28 mouse cellular contexts compared by ENCODE assay signal in the genomic region with DNA sequence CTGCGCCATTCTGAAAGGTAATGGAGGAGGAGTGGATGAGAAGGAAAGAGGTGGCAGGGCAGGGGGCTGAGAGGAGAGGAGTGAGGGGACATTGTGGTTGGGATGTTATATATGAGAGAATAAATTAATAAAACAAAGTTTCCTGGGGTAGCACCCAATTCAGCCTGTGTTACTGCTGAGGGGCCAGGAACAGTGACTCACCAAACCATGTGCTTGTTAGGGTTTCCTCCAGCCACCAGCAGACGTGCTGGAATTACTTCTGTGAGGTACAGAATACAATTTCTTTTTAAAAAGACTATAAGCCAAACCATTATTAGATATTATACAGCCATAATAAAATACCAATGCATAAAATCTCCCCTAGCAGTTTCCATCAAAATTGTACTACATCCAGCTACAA. TPM values are rescaled to one million over a fixed set of nuclear protein-coding genes. Genes with fewer than 3 reads are reported as not detected.
DNase-seq lines count a peak whose midpoint lies in the region; TF ChIP-seq lines count a peak whose summit lies in the region.
"Had no signal": no experiment of that assay in that cellular context is flagged by ENCODE, and none has a peak within 500 bp of the region (broad histone marks: within the 10 kb centered on the region; RNA-seq: fewer than 3 reads in every experiment).

No protein-coding gene starts in this region.

- no peak for TF ChIP-seq RAD21 in MEL (IDR thresholded peaks at IDR 0.05; ENCODE audit: low read depth, low read length)

- 99% methylated on average over 2 of the region's 2 CpGs for WGBS in cerebellum, adult 2 months

- H3K79me2 ChIP-seq in MEL (ENCODE audit: control insufficient read depth, insufficient read depth, low read length, poor library complexity), result no peaks in the 10 kb centered on the region
- H3K79me2 ChIP-seq in myocyte (ENCODE audit: control insufficient read depth, insufficient read depth), result no peaks in the 10 kb centered on the region

- H3K27me3 ChIP-seq in MEL (ENCODE audit: control insufficient read depth in 1 of 2, insufficient read depth in 2 of 2, low read length in 2 of 2), result no peaks in the 10 kb centered on the region
- H3K27me3 ChIP-seq in myocyte (ENCODE audit: control insufficient read depth, insufficient read depth, insufficient read length), result no peaks in the 10 kb centered on the region
- no peaks in the 10 kb centered on the region for H3K27me3 ChIP-seq in cerebellum, adult 2 months (ENCODE audit: control insufficient read depth, insufficient read depth, low read length)
- H3K27me3 ChIP-seq: heart, embryonic 13.5 days; hindbrain, embryonic 12.5 days had no signal

- peaks cover 0 to 22% of the 10 kb centered on the region in 2 experiments; a peak in 2 of 4 replicates for H3K36me3 ChIP-seq in MEL (ENCODE audit: control insufficient read depth in 1 of 2, insufficient read depth in 2 of 2, low read length in 2 of 2)
- no peaks in the 10 kb centered on the region for H3K36me3 ChIP-seq in myocyte (ENCODE audit: control insufficient read depth, insufficient read depth)
- H3K36me3 ChIP-seq: heart, embryonic 10.5 days; heart, embryonic 13.5 days; hindbrain, embryonic 12.5 days; hindbrain, embryonic 15.5 days had no signal

- no peaks in the 10 kb centered on the region for H3K9me3 ChIP-seq in MEL (replicated peaks; ENCODE audit: insufficient read depth, low read length)
- H3K9me3 ChIP-seq: heart, embryonic 10.5 days; heart, embryonic 13.5 days; hindbrain, embryonic 12.5 days; hindbrain, embryonic 15.5 days had no signal

- peaks cover 6 to 28% of the 10 kb centered on the region in 2 experiments for H3K4me1 ChIP-seq in MEL (ENCODE audit: control insufficient read depth in 1 of 2, insufficient read depth in 2 of 2, low read length in 2 of 2)
- H3K4me1 ChIP-seq in cerebellum, adult 2 months (ENCODE audit: control insufficient read depth, insufficient read depth, low read length), result no peaks in the 10 kb centered on the region
- H3K4me1 ChIP-seq: hindbrain, embryonic 15.5 days had no signal

- no peak overlapping the region for H3ac ChIP-seq in myocyte (ENCODE audit: control insufficient read depth, insufficient read length)

- no peak for TF ChIP-seq CTCF in MEL (IDR thresholded peaks at IDR 0.05 in 2 of 3, conservative IDR thresholded peaks at IDR 0.05 in 1 of 3; ENCODE audit: control insufficient read depth in 1 of 3, insufficient read depth in 1 of 3, low read depth in 2 of 3, low read length in 3 of 3, poor library complexity in 1 of 3, severe bottlenecking in 1 of 3)
- no peak for TF ChIP-seq CTCF in cerebellum, adult 2 months (IDR thresholded peaks at IDR 0.05; ENCODE audit: borderline replicate concordance, insufficient read depth, low read depth, low read length)

- H3K4me3 ChIP-seq in MEL (ENCODE audit: control insufficient read depth in 1 of 2, insufficient read depth in 1 of 2, low read depth in 2 of 2, low read length in 2 of 2), result no peak overlapping the region
- no peak overlapping the region for H3K4me3 ChIP-seq in myocyte
- H3K4me3 ChIP-seq in cerebellum, adult 2 months (replicated peaks; ENCODE audit: insufficient read depth, low read depth, low read length), result no peak overlapping the region
- H3K4me3 ChIP-seq: heart, embryonic 10.5 days; heart, embryonic 13.5 days; hindbrain, embryonic 12.5 days; hindbrain, embryonic 15.5 days had no signal

- DNase-seq in heart, adult 11 months, result peak; percentile 66
- DNase-seq in heart, postnatal 10 days, result no peak
- peak; percentile 71 for DNase-seq in 416B (ENCODE audit: low read depth)
- DNase-seq in MEL (ENCODE audit: low read depth, low spot score), result peak; percentile 34
- no peak for DNase-seq in adrenal gland, postnatal 36 days
- DNase-seq in cerebellum, adult 2 months, result no peak
- no peak for DNase-seq in spleen, postnatal 4 days (ENCODE audit: low spot score in 2 of 2)
- DNase-seq: adrenal gland, adult 2 months; adrenal gland, postnatal 14 days; cerebellum, adult 11-12 months; cerebellum, adult 9-10 months; cerebellum, postnatal 14 days; forebrain, postnatal 0 days; gastrocnemius, postnatal 25 days; heart, adult 2 months; kidney, adult 2 months had no signal

- H3K27ac ChIP-seq in MEL (ENCODE audit: control insufficient read depth, low read depth, low read length), result 0 out of 2 replicates have a peak overlapping the region, but pooled peaks have one; percentile 12
- H3K27ac ChIP-seq in cerebellum, adult 2 months (ENCODE audit: insufficient read depth, low read length), result no peak overlapping the region
- H3K27ac ChIP-seq: heart, embryonic 13.5 days; hindbrain, embryonic 12.5 days; hindbrain, embryonic 15.5 days had no signal

- TF ChIP-seq POLR2A in MEL (IDR thresholded peaks at IDR 0.05; ENCODE audit: control insufficient read depth in 1 of 2, insufficient read depth in 1 of 2, low read depth in 1 of 2, low read length in 2 of 2, poor library complexity in 1 of 2) (no peak), myocyte (IDR thresholded peaks at IDR 0.05; ENCODE audit: insufficient read length, low read depth) (no peak)
- TF ChIP-seq POLR2A in cerebellum, adult 2 months (IDR thresholded peaks at IDR 0.05; ENCODE audit: borderline replicate concordance, insufficient read depth, low read length), result no peak

- no peak for TF ChIP-seq EP300 in MEL (IDR thresholded peaks at IDR 0.05; ENCODE audit: low read depth in 1 of 2, low read length in 2 of 2)

- H3K4me2 ChIP-seq in myocyte (ENCODE audit: low read depth), result peak overlapping the region; percentile 90
- H3K4me2 ChIP-seq: hindbrain, embryonic 15.5 days had no signal

- H3K9ac ChIP-seq in MEL (ENCODE audit: control insufficient read depth, low read depth, low read length, poor library complexity, severe bottlenecking), result peak overlapping the region; percentile 12; the same call in 1 of the 2 replicates
- H3K9ac ChIP-seq: forebrain, postnatal 0 days; hindbrain, embryonic 12.5 days; hindbrain, embryonic 15.5 days had no signal

- intact Hi-C loops in heart, postnatal 10 days (cut with DNase I), result loop anchor here (2.0 kb wide), 1 partner anchor 14 kb away; no protein-coding TSS in a partner anchor

TF ChIP-seq in MEL, 35 proteins besides CTCF, POLR2A, EP300 and RAD21 (continues in another document):
- TF ChIP-seq MAX (IDR thresholded peaks at IDR 0.05; ENCODE audit: low read length) (no peak), ZC3H11A (IDR thresholded peaks at IDR 0.05; ENCODE audit: low read depth, low read length) (no peak), GABPA (IDR thresholded peaks at IDR 0.05; ENCODE audit: low read depth, low read length) (no peak), NRF1 (IDR thresholded peaks at IDR 0.05; ENCODE audit: insufficient read depth, low read depth, low read length, poor library complexity, severe bottlenecking) (no peak), ETS1 (IDR thresholded peaks at IDR 0.05; ENCODE audit: low read depth, low read length) (no peak), MYB (IDR thresholded peaks at IDR 0.05; ENCODE audit: low read depth, low read length) (no peak), NELFE (IDR thresholded peaks at IDR 0.05; ENCODE audit: low read depth, low read length) (no peak), CHD1 (IDR thresholded peaks at IDR 0.05; ENCODE audit: low read depth, low read length) (no peak), CHD2 (IDR thresholded peaks at IDR 0.05; ENCODE audit: low read length) (no peak)

TF ChIP-seq in myocyte, 11 proteins besides CTCF, POLR2A, EP300 and RAD21:
- no peak for TF ChIP-seq USF1 (IDR thresholded peaks at IDR 0.05; ENCODE audit: low read depth)
- no peak for TF ChIP-seq SRF (IDR thresholded peaks at IDR 0.05; ENCODE audit: control insufficient read depth, insufficient read length, low read depth)
- TF ChIP-seq MYOD1 (IDR thresholded peaks at IDR 0.05; ENCODE audit: control insufficient read depth in 1 of 3, insufficient read length in 2 of 3, low read depth in 2 of 3), result no peak
TF ChIP-seq in myocyte: peak in this region for 0.

RNA-seq across cellular contexts. Expression of a gene that starts 18.9 kb away (rescaled TPM):
- total RNA-seq in heart, postnatal 10 days (2021), result under 1 TPM in 1 of 2 experiments, not detected in 1; 0.79 TPM
- total RNA-seq in MEL (2012; rRNA removed), result 1.0 and 1.5 TPM in 2 replicates
- polyA plus RNA-seq in MEL (2012; ENCODE audit: insufficient read depth in 1 of 2, insufficient read length in 2 of 2, low read depth in 1 of 2, low replicate concordance in 2 of 2, missing spikeins in 1 of 2) (1 to 10 TPM in 1 of 2 experiments, not detected in 1; 2.3 TPM), myocyte (2012; fragmentation: generic; extraction: Trizol) (0.46 TPM)
- 1 to 10 TPM in 1 of 2 experiments, under 1 TPM in 1; 0.79 to 2.5 TPM for total RNA-seq in adrenal gland, postnatal 36 days (2021)
- polyA plus RNA-seq in cerebellum, adult 2 months (2012; rRNA removed), result 0.28 and 0.40 TPM in 2 replicates
- total RNA-seq: forebrain, postnatal 0 days; gastrocnemius, adult 18-20 months; gastrocnemius, postnatal 25 days; heart, adult 2 months; hematopoietic stem cell, adult 5-6 weeks had no signal
- polyA plus RNA-seq: forebrain, embryonic 14.5 days; frontal cortex, adult 2 months had no signal

RNA-seq across cellular contexts. Expression of a gene that starts 18.9 kb away (rescaled TPM):
- total RNA-seq in heart, postnatal 10 days (2021), result 100 to 1,000 TPM; 234 to 248 TPM
- 40.7 and 42.3 TPM in 2 replicates for total RNA-seq in MEL (2012; rRNA removed)
- polyA plus RNA-seq in MEL (2012; ENCODE audit: insufficient read depth in 1 of 2, insufficient read length in 2 of 2, low read depth in 1 of 2, low replicate concordance in 2 of 2, missing spikeins in 1 of 2), result 100 to 1,000 TPM in 1 of 2 experiments, not detected in 1; 111 TPM
- polyA plus RNA-seq in myocyte (2012; fragmentation: generic; extraction: Trizol), result 313 TPM
- 100 to 1,000 TPM; 585 to 650 TPM for total RNA-seq in adrenal gland, postnatal 36 days (2021)
- polyA plus RNA-seq in cerebellum, adult 2 months (2012; rRNA removed), result 161 and 177 TPM in 2 replicates

RNA-seq across cellular contexts. Expression of a gene that starts 27.0 kb away (rescaled TPM):
- not detected for total RNA-seq in heart, postnatal 10 days (2021)
- not detected in 2 replicates for total RNA-seq in MEL (2012; rRNA removed)
- polyA plus RNA-seq in MEL (2012; ENCODE audit: insufficient read depth in 1 of 2, insufficient read length in 2 of 2, low read depth in 1 of 2, low replicate concordance in 2 of 2, missing spikeins in 1 of 2) (not detected), myocyte (2012; fragmentation: generic; extraction: Trizol) (not detected)
- total RNA-seq in adrenal gland, postnatal 36 days (2021), result not detected
- polyA plus RNA-seq in cerebellum, adult 2 months (2012; rRNA removed), result 0.10 TPM in 2 replicates
- total RNA-seq: adrenal gland, postnatal 14 days; ES-E14; gastrocnemius, adult 18-20 months; gastrocnemius, postnatal 25 days; heart, adult 2 months; heart, postnatal 25 days; hematopoietic stem cell, adult 5-6 weeks had no signal
- polyA plus RNA-seq: gonadal fat pad, adult 2 months; heart, adult 2 months; heart, embryonic 10.5 days; kidney, adult 2 months had no signal

RNA-seq across cellular contexts. Expression of a gene that starts 57.8 kb away (rescaled TPM):
- 10 to 100 TPM; 23.9 to 27.1 TPM for total RNA-seq in heart, postnatal 10 days (2021)
- total RNA-seq in MEL (2012; rRNA removed), result 40.6 and 46.0 TPM in 2 replicates
- 10 to 100 TPM in 1 of 2 experiments, not detected in 1; 49.4 TPM for polyA plus RNA-seq in MEL (2012; ENCODE audit: insufficient read depth in 1 of 2, insufficient read length in 2 of 2, low read depth in 1 of 2, low replicate concordance in 2 of 2, missing spikeins in 1 of 2)
- polyA plus RNA-seq in myocyte (2012; fragmentation: generic; extraction: Trizol), result 12.1 TPM
- total RNA-seq in adrenal gland, postnatal 36 days (2021), result 10 to 100 TPM; 32.9 to 35.3 TPM
- polyA plus RNA-seq in cerebellum, adult 2 months (2012; rRNA removed), result 30.7 and 30.8 TPM in 2 replicates

Comparison
In these comparisons a context has a peak if more than half of its experiments do, and no peak if none do; other contexts are left out.
1. DNase-seq: peak in heart, adult 11 months (single experiment), 416B (single experiment) and MEL (single experiment); none in heart, postnatal 10 days (0 of 2), adrenal gland, postnatal 36 days (0 of 2), cerebellum, adult 2 months (0 of 2) and spleen, postnatal 4 days (0 of 2).